Mouse (Mus musculus) neural tube, embryonic 14.5 days (tissue): Measurements from ENCODE around the gene Srd5a1. TPM values are rescaled to one million over a fixed set of nuclear protein-coding genes. Genes with fewer than 3 reads are reported as not detected.
"Not testable (repeated sequence)": the region's sequence is repeated elsewhere in the genome, so short reads cannot be mapped to it uniquely, and the experiment has no call there.

ENCODE experiments used
- ATAC-seq: fragments of 200-750 bp; cut with Nextera tagmentation; 2 replicates; pipeline ENCODE4 v1.8.0; 2017; ENCODE audit warnings: low read depth, mild to moderate bottlenecking, moderate TSS enrichment, moderate library complexity
- H3K27ac ChIP-seq: fragments of 300-500 bp; sonication (generic); 2 replicates; pipeline ENCODE4 v1.5.1; 2014; ENCODE audit warnings: low read depth, mild to moderate bottlenecking, control low read depth, low read length, moderate library complexity, mixed read lengths
- H3K27me3 ChIP-seq: fragments of 300-500 bp; sonication (generic); 2 replicates; pipeline ENCODE4 v1.6.1; 2014; ENCODE audit warnings: low read length; ENCODE audit not compliant: control insufficient read depth, insufficient read depth
- H3K36me3 ChIP-seq: fragments of 300-500 bp; sonication (generic); 2 replicates; pipeline ENCODE4 v1.6.1; 2014; ENCODE audit warnings: low read length, mixed read lengths; ENCODE audit not compliant: control insufficient read depth, insufficient read depth
- H3K4me1 ChIP-seq: fragments of 300-500 bp; sonication (generic); 2 replicates; pipeline ENCODE4 v1.6.1; 2014; ENCODE audit warnings: low read length; ENCODE audit not compliant: control insufficient read depth, insufficient read depth
- H3K4me2 ChIP-seq: fragments of 300-500 bp; sonication (generic); 2 replicates; pipeline ENCODE4 v1.6.1; 2014; ENCODE audit warnings: mild to moderate bottlenecking, low read depth, low read length, control low read depth
- H3K4me3 ChIP-seq: fragments of 300-500 bp; sonication (generic); 2 replicates; pipeline ENCODE4 v1.5.1; 2014; ENCODE audit warnings: low read depth, low read length, control low read depth, mixed read lengths
- H3K9ac ChIP-seq: fragments of 300-500 bp; sonication (generic); replicated peaks from 2 replicates; pipeline ENCODE4 v1.6.1; 2014; ENCODE audit warnings: low read depth, mild to moderate bottlenecking, control low read depth, low read length, mixed read lengths
- H3K9me3 ChIP-seq: fragments of 300-500 bp; sonication (generic); 2 replicates; pipeline ENCODE4 v1.6.1; 2016; ENCODE audit warnings: low read length; ENCODE audit not compliant: control insufficient read depth
- WGBS: fragments of 180-500 bp; shearing (Covaris S2); extraction: QIAGEN DNeasy Blood & Tissue Kit; methylation state at CpG from one replicate; pipeline ENCODE4 v1.1.7; 2014; 5-methylcytosine and 5-hydroxymethylcytosine counted together
- polyA plus RNA-seq: library from polyadenylated mRNA; unstranded; fragments of >200 nt; fragmentation: Nextera tagmentation; extraction: Ambion mirVana; gene quantifications from 2 replicates; pipeline ENCODE4 v1.2.1, GENCODE M21; 2014

Srd5a1 gene
- polyA plus RNA-seq, 1 experiment from 2014 or later = 29.4 TPM

- H3K27me3 ChIP-seq = no peaks in the 10 kb centered on the region
- peak overlapping the region; percentile 25; the same call in 1 of the 2 replicates for H3K27ac ChIP-seq
- peak overlapping the region; percentile 85 for H3K4me3 ChIP-seq
- peaks cover 13% of the 10 kb centered on the region for H3K36me3 ChIP-seq
- peak overlapping the region; percentile 58 for H3K9ac ChIP-seq
- peaks cover 11% of the 10 kb centered on the region; the same call in 1 of the 2 replicates for H3K4me1 ChIP-seq
- H3K4me2 ChIP-seq = peak overlapping the region; percentile 85
- no peak for ATAC-seq
- H3K9me3 ChIP-seq = no peaks in the 10 kb centered on the region
- WGBS = under 1% methylated on average over 40 of the region's 40 CpGs
These were observed 368 bp downstream of the Srd5a1 start for GRCm38 (mm10) chr13:69610751-69611397.

GRCm38 (mm10) chr13:69608734-69609133, 2.5 kb downstream of the Srd5a1 start:
- ATAC-seq = no peak
- Histone ChIP-seq H3K9me3 (no peaks in the 10 kb centered on the region), H3K4me2 (no peak overlapping the region), H3K27me3 (no peaks in the 10 kb centered on the region), H3K4me1 (peaks cover 11% of the 10 kb centered on the region; the same call in 1 of the 2 replicates), H3K9ac (no peak overlapping the region), H3K36me3 (peaks cover 2% of the 10 kb centered on the region; the same call in 1 of the 2 replicates), H3K27ac (no peak overlapping the region), H3K4me3 (no peak overlapping the region)
- 91% methylated on average over 8 of the region's 8 CpGs for WGBS

GRCm38 (mm10) chr13:69604670-69605069, 6.6 kb downstream of the Srd5a1 start:
- 80% methylated on average over 1 of the region's 1 CpGs for WGBS
- H3K4me2 ChIP-seq = no peak overlapping the region

GRCm38 (mm10) chr13:69601321-69601720, 9.9 kb downstream of the Srd5a1 start:
- no peaks in the 10 kb centered on the region for H3K9me3 ChIP-seq
- no peaks in the 10 kb centered on the region for H3K4me1 ChIP-seq
- H3K9ac ChIP-seq = no peak overlapping the region
- no peaks in the 10 kb centered on the region for H3K27me3 ChIP-seq
- H3K4me2 ChIP-seq = no peak overlapping the region
- no peaks in the 10 kb centered on the region for H3K36me3 ChIP-seq
- WGBS = 95% methylated on average over 5 of the region's 5 CpGs
- no peak overlapping the region for H3K4me3 ChIP-seq
- H3K27ac ChIP-seq = no peak overlapping the region
- no peak for ATAC-seq

More at GRCm38 (mm10) chr13:69604670-69605069, 6.6 kb downstream of the Srd5a1 start:
- Histone ChIP-seq H3K36me3 (no peaks in the 10 kb centered on the region), H3K4me3 (no peak overlapping the region), H3K9ac (no peak overlapping the region), H3K4me1 (no peaks in the 10 kb centered on the region), H3K9me3 (no peaks in the 10 kb centered on the region), H3K27me3 (no peaks in the 10 kb centered on the region), H3K27ac (no peak overlapping the region)
- ATAC-seq = no peak

- not testable (repeated sequence) for ATAC-seq, H3K4me1 ChIP-seq, H3K27me3 ChIP-seq, H3K27ac ChIP-seq, H3K9me3 ChIP-seq, H3K4me3 ChIP-seq, H3K4me2 ChIP-seq, H3K36me3 ChIP-seq, H3K9ac ChIP-seq
- WGBS = 97% methylated on average over 5 of the region's 5 CpGs
These were observed 10.4 kb downstream of the Srd5a1 start for GRCm38 (mm10) chr13:69600863-69601262.

- Histone ChIP-seq H3K27ac (no peak overlapping the region), H3K36me3 (no peaks in the 10 kb centered on the region), H3K9me3 (no peaks in the 10 kb centered on the region), H3K9ac (no peak overlapping the region), H3K4me3 (no peak overlapping the region), H3K4me2 (no peak overlapping the region), H3K27me3 (no peaks in the 10 kb centered on the region), H3K4me1 (no peaks in the 10 kb centered on the region)
- 93% methylated on average over 10 of the region's 10 CpGs for WGBS
- ATAC-seq = no peak
These were observed 12.4 kb downstream of the Srd5a1 start for GRCm38 (mm10) chr13:69598867-69599266.

- ATAC-seq = no peak
- 91% methylated on average over 2 of the region's 2 CpGs for WGBS
- no peaks in the 10 kb centered on the region for H3K9me3 ChIP-seq
- no peaks in the 10 kb centered on the region for H3K36me3 ChIP-seq
- H3K4me3 ChIP-seq = no peak overlapping the region
- H3K27me3 ChIP-seq = no peaks in the 10 kb centered on the region
- no peak overlapping the region for H3K4me2 ChIP-seq
- no peak overlapping the region for H3K9ac ChIP-seq
- no peak overlapping the region for H3K27ac ChIP-seq
- no peaks in the 10 kb centered on the region for H3K4me1 ChIP-seq
These were observed 14.7 kb downstream of the Srd5a1 start for GRCm38 (mm10) chr13:69596515-69596914.

GRCm38 (mm10) chr13:69595911-69596310, 15.3 kb downstream of the Srd5a1 start:
- 96% methylated on average over 6 of the region's 6 CpGs for WGBS
- Histone ChIP-seq H3K4me1 (no peaks in the 10 kb centered on the region), H3K4me3 (no peak overlapping the region), H3K27me3 (no peaks in the 10 kb centered on the region), H3K4me2 (no peak overlapping the region), H3K36me3 (no peaks in the 10 kb centered on the region), H3K27ac (no peak overlapping the region), H3K9ac (no peak overlapping the region), H3K9me3 (no peaks in the 10 kb centered on the region)
- ATAC-seq = no peak

- WGBS = 90% methylated on average over 7 of the region's 7 CpGs
- no peak overlapping the region for H3K9ac ChIP-seq
- H3K27ac ChIP-seq = no peak overlapping the region
- no peaks in the 10 kb centered on the region for H3K27me3 ChIP-seq
- no peaks in the 10 kb centered on the region for H3K36me3 ChIP-seq
- H3K9me3 ChIP-seq = no peaks in the 10 kb centered on the region
- no peaks in the 10 kb centered on the region for H3K4me1 ChIP-seq
- H3K4me3 ChIP-seq = no peak overlapping the region
- no peak overlapping the region for H3K4me2 ChIP-seq
- ATAC-seq = no peak
These were observed 16.5 kb downstream of the Srd5a1 start for GRCm38 (mm10) chr13:69594577-69595256.
